Mouse (Mus musculus) hindbrain, embryonic 13.5 days (tissue): ENCODE results near the gene Stat5b. TPM values are rescaled to one million over a fixed set of nuclear protein-coding genes. Genes with fewer than 3 reads are reported as not detected.
A peak's percentile ranks its signal among the peaks of the same experiment; 100 is the strongest.

Source experiments
- ATAC-seq: fragments of 200-750 bp; cut with Nextera tagmentation; 2 replicates; pipeline ENCODE4 v1.8.0; 2017; ENCODE audit warnings: moderate TSS enrichment; ENCODE audit not compliant: low FRiP score
- H3K27ac ChIP-seq: fragments of 300-500 bp; sonication (generic); 2 replicates; pipeline ENCODE4 v1.5.1; 2015; ENCODE audit warnings: inconsistent platforms, mild to moderate bottlenecking, moderate library complexity
- H3K27me3 ChIP-seq: fragments of 300-500 bp; sonication (generic); 2 replicates; pipeline ENCODE4 v1.6.1; 2015; ENCODE audit warnings: mild to moderate bottlenecking, inconsistent platforms
- H3K36me3 ChIP-seq: fragments of 300-500 bp; sonication (generic); 2 replicates; pipeline ENCODE4 v1.6.1; 2015; ENCODE audit warnings: mild to moderate bottlenecking, inconsistent platforms
- H3K4me1 ChIP-seq: fragments of 300-500 bp; sonication (generic); replicated peaks from 2 replicates; pipeline ENCODE4 v1.6.1; 2015; ENCODE audit warnings: inconsistent platforms
- H3K4me2 ChIP-seq: fragments of 300-500 bp; sonication (generic); 2 replicates; pipeline ENCODE4 v1.6.1; 2015; ENCODE audit warnings: inconsistent platforms, mild to moderate bottlenecking, moderate library complexity
- H3K4me3 ChIP-seq: fragments of 300-500 bp; sonication (generic); 2 replicates; pipeline ENCODE4 v1.5.1; 2015; ENCODE audit warnings: mild to moderate bottlenecking, inconsistent platforms
- H3K9ac ChIP-seq: fragments of 300-500 bp; sonication (generic); 2 replicates; pipeline ENCODE4 v1.6.1; 2015; ENCODE audit warnings: mild to moderate bottlenecking, inconsistent platforms
- H3K9me3 ChIP-seq: fragments of 300-500 bp; sonication (generic); 2 replicates; pipeline ENCODE4 v1.6.1; 2016; ENCODE audit warnings: inconsistent platforms
- WGBS: fragments of 180-500 bp; shearing (Covaris S2); methylation state at CpG from one replicate; pipeline ENCODE4 v1.1.7; 2015; 5-methylcytosine and 5-hydroxymethylcytosine counted together
- polyA plus RNA-seq: library from polyadenylated mRNA; unstranded; fragments of >200 nt; fragmentation: Nextera tagmentation; extraction: Ambion mirVana; gene quantifications from 2 replicates; pipeline ENCODE4 v1.2.1, GENCODE M21; 2015

Gene Stat5b
- 14.1 and 15.7 TPM in 2 replicates for polyA plus RNA-seq

DNA sequence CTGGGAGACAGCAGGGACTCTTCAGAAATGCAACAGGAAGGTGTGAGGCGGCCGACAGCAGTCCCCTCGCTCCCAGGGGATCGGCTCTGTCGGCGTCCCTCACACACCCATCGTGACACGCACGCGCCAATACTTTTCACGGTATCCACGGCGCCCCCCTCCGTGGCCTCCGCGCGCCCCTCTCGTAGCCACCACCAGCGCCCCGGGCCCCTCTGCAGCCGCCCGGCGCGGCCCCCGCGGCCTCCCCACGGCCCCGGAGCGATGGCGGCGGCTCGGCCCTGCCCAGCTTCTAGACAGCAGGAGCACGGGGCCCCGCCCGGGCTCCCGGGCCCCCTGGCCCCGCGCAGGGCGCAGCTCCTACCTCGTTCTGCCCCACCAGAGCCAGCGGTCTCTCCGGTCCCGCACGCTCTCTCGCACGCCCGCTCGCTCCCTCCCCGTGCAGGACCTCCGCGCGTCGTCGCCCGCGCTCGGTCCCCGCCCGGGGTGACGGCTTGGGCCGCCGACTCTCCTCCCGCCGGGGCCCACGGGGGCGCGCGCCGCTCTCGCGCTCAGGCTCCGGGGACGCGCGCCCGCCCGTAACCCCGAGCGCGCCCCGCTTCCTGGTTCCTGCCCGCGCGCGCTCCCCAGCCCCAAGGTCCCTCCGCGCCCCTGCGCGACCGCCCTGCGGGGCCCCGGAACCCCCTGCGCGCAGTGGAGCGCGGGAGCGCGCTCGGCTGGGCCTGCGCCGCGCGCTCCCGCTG, at the start of gene Stat5b:
Stat5b (minus strand) TSS at position 687 of the 740 bp plus-strand sequence.
- WGBS, result 0% methylated on average over 63 of the region's 104 CpGs
- peak; percentile 87 for ATAC-seq
- Histone ChIP-seq H3K4me1 (peaks cover 27% of the 10 kb centered on the region), H3K27me3 (peaks cover 24% of the 10 kb centered on the region), H3K9ac (peak within 1 kb of the TSS; percentile 85), H3K9me3 (no peaks in the 10 kb centered on the region), H3K4me3 (peak within 1 kb of the TSS; percentile 70), H3K27ac (peak within 1 kb of the TSS; percentile 84), H3K4me2 (peak within 1 kb of the TSS; percentile 84), H3K36me3 (no peaks in the 10 kb centered on the region)

GRCm38 (mm10) chr11:100898441-100899199, 48.1 kb upstream of the Stat5b start:
- H3K9me3 ChIP-seq, result peaks cover 5% of the 10 kb centered on the region; the same call in 1 of the 2 replicates
- H3K36me3 ChIP-seq, result peaks cover 52% of the 10 kb centered on the region
- no peak for ATAC-seq
- no peak overlapping the region for H3K9ac ChIP-seq
- WGBS, result 62% methylated on average over 16 of the region's 16 CpGs
- no peaks in the 10 kb centered on the region for H3K27me3 ChIP-seq
- H3K4me2 ChIP-seq, result no peak overlapping the region
- peaks cover 15% of the 10 kb centered on the region for H3K4me1 ChIP-seq
- peak overlapping the region; percentile 50 for H3K27ac ChIP-seq
- no peak overlapping the region for H3K4me3 ChIP-seq

DNA sequence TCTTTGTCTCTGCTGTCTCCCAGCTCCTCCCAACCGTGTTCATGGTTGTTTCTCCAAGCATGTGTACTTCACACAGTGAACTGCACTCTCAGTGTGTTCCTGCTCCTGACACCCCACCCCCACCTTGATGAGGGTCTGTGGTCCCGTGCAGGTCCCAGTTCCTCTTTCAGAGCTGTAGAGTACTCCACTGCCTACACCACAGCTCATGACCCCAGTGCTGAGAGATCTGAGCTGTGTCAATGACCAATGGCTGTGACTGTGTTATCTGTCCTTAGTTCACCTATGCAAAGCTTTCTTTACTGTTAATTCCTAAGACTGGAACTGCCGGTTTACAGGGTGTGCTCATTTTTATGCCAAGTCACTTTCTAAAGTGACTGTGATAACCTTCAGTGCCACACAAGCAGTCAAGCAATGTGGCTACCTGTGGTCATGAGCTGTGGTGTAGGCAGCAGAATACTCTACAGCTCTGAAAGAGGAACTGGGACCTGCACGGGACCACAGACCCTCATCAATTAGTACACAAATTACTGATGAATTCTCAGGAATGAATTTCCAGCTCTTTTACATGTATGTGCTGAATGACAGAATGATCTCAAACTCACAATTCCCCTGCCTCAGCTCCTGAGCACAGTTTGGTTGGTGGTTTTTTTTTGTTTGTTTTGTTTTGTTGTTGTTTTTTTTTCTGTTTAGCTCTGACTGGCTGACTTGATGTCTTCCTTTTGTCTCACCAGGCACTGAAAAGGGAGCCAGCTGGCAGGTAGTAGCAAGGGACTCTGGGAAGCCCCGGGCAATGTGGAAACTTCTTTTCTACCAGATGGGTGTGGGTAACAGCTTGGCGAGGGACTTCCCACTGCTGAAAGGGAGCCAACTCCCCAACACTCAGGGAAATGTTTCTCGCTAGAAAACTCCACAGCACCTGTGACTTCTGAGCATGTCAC, 47.0 kb upstream of the Stat5b start:
- Histone ChIP-seq H3K4me3 (no peak overlapping the region), H3K9ac (no peak overlapping the region), H3K27me3 (no peaks in the 10 kb centered on the region), H3K9me3 (peaks cover 5% of the 10 kb centered on the region; the same call in 1 of the 2 replicates), H3K36me3 (peaks cover 51% of the 10 kb centered on the region), H3K4me2 (no peak overlapping the region), H3K27ac (peak overlapping the region; percentile 67), H3K4me1 (peaks cover 16% of the 10 kb centered on the region)
- 66% methylated on average over 7 of the region's 7 CpGs for WGBS
- ATAC-seq, result no peak

GRCm38 (mm10) chr11:100896078-100896477, 45.6 kb upstream of the Stat5b start:
- H3K9ac ChIP-seq, result no peak overlapping the region
- no peak overlapping the region for H3K4me3 ChIP-seq
- peaks cover 16% of the 10 kb centered on the region for H3K4me1 ChIP-seq
- no peak for ATAC-seq
- no peak overlapping the region for H3K27ac ChIP-seq
- H3K36me3 ChIP-seq, result peaks cover 41% of the 10 kb centered on the region
- H3K9me3 ChIP-seq, result peaks cover under 1% of the 10 kb centered on the region; the same call in 1 of the 2 replicates
- H3K4me2 ChIP-seq, result no peak overlapping the region
- no peaks in the 10 kb centered on the region for H3K27me3 ChIP-seq
- WGBS, result 71% methylated on average over 10 of the region's 10 CpGs

DNA sequence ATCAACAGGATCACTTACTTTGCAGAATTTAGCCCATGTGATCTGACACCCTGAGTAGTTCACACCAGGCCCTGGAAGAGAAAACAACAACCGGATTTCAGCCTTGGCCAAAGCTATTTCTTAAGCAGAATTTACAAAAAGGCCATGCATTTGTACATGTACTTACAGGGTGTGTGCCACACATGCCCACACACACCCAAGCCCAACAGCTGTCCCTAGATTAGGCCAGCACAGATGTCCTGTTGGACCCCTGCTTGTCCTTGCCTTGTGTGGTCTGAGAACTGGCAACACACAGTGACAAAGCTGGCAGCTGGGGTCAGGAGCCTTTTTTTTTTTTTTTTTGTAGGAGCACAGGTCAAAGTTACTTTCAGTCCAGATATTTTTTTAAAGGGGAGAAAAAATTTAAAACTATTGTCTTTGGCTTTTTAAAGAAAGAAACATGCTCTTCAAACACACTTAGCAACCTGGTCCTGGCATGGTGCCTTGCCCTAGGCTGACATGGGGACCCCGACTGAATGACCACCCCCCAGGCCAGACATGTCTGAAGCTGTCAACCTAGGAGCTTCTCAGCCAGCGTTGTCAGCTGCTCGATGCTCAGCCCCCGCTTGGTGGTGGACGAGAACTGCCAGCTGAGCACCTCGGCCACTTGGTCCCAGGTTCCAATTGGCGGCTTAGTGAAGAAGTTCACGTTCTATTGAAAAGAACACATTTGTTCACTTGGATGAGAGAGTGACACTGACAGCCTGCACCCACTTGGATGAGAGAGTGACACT, 43.8 kb upstream of the Stat5b start:
- Histone ChIP-seq H3K9me3 (no peaks in the 10 kb centered on the region), H3K4me2 (no peak overlapping the region), H3K9ac (no peak overlapping the region), H3K27ac (no peak overlapping the region), H3K4me3 (no peak overlapping the region), H3K36me3 (peaks cover 51% of the 10 kb centered on the region), H3K4me1 (peaks cover 16% of the 10 kb centered on the region), H3K27me3 (no peaks in the 10 kb centered on the region)
- 65% methylated on average over 9 of the region's 9 CpGs for WGBS
- no peak for ATAC-seq

DNA sequence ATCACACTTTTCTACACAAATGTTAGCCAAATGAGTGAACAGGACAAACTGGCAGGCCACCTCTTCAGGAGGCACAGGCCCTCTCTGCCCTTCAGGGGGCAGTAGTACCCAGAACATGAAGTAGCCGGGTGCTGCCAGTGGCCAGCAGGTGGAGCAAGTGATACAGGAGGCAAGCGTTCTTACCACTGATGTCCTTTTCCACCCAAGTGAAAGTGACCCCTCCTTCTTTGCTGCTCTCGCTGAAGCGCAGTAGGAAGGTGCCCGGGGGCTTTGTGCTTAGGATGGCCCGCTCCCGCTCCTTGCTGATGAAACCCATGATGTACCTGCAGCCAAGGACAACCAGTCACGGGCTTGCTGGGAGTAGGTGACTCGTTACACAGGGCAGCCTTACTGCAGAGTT, 43.0 kb upstream of the Stat5b start:
- Histone ChIP-seq H3K9ac (no peak overlapping the region), H3K4me1 (peaks cover 8% of the 10 kb centered on the region), H3K27me3 (no peaks in the 10 kb centered on the region), H3K9me3 (no peaks in the 10 kb centered on the region), H3K36me3 (peaks cover 60% of the 10 kb centered on the region), H3K4me2 (no peak overlapping the region), H3K4me3 (no peak overlapping the region), H3K27ac (no peak overlapping the region)
- ATAC-seq, result no peak
- 10% methylated on average over 9 of the region's 9 CpGs for WGBS

- Histone ChIP-seq H3K4me2 (no peak overlapping the region), H3K9me3 (no peaks in the 10 kb centered on the region), H3K9ac (no peak overlapping the region), H3K36me3 (peaks cover 60% of the 10 kb centered on the region), H3K4me1 (peaks cover 5% of the 10 kb centered on the region; the same call in 1 of the 2 replicates), H3K27me3 (no peaks in the 10 kb centered on the region), H3K27ac (no peak overlapping the region), H3K4me3 (no peak overlapping the region)
- no peak for ATAC-seq
- WGBS, result 93% methylated on average over 4 of the region's 5 CpGs
Observed at GRCm38 (mm10) chr11:100892435-100892834, 41.9 kb upstream of the Stat5b start.

- H3K36me3 ChIP-seq, result peaks cover 64% of the 10 kb centered on the region
- no peak overlapping the region for H3K4me3 ChIP-seq
- H3K9me3 ChIP-seq, result no peaks in the 10 kb centered on the region
- 76% methylated on average over 15 of the region's 15 CpGs for WGBS
- ATAC-seq, result no peak
- H3K27ac ChIP-seq, result no peak overlapping the region; the same call in 1 of the 2 replicates
- peaks cover 5% of the 10 kb centered on the region; the same call in 1 of the 2 replicates for H3K4me1 ChIP-seq
- H3K27me3 ChIP-seq, result no peaks in the 10 kb centered on the region
- H3K4me2 ChIP-seq, result no peak overlapping the region
- no peak overlapping the region for H3K9ac ChIP-seq
Observed at GRCm38 (mm10) chr11:100891256-100892123, 41.0 kb upstream of the Stat5b start.

DNA sequence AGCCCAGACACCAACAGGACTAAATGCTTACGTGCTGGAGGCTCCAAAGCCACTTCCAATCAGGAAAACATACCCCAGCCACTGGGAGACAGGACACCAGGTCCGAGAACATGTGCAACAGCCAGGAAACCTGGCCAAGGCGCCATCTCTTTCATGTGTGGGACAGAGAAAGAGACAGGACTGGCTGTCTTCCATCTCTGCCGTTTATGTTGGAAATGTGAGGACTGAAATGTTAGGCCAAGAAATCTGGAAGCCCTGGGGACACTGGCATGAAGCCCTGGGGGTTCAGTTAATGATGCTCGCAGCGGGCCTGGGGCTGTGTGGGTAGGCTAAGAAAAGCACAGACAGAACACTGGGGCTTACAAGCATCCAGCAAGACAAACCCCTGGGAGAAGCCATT, 40.0 kb upstream of the Stat5b start:
- H3K4me3 ChIP-seq, result no peak overlapping the region
- ATAC-seq, result no peak

GRCm38 (mm10) chr11:100888348-100888820, 37.9 kb upstream of the Stat5b start:
- Histone ChIP-seq H3K4me3 (no peak overlapping the region), H3K27ac (no peak overlapping the region), H3K36me3 (peaks cover 68% of the 10 kb centered on the region), H3K9ac (no peak overlapping the region; the same call in 1 of the 2 replicates), H3K9me3 (no peaks in the 10 kb centered on the region), H3K27me3 (no peaks in the 10 kb centered on the region), H3K4me1 (no peaks in the 10 kb centered on the region), H3K4me2 (no peak overlapping the region)
- ATAC-seq, result no peak
- WGBS, result 77% methylated on average over 10 of the region's 10 CpGs

More for the DNA sequence above, 40.0 kb upstream of the Stat5b start:
- WGBS, result 87% methylated on average over 6 of the region's 6 CpGs
- Histone ChIP-seq H3K4me1 (peaks cover 5% of the 10 kb centered on the region; the same call in 1 of the 2 replicates), H3K4me2 (no peak overlapping the region), H3K36me3 (peaks cover 70% of the 10 kb centered on the region), H3K27ac (no peak overlapping the region; the same call in 1 of the 2 replicates), H3K9ac (no peak overlapping the region), H3K27me3 (no peaks in the 10 kb centered on the region), H3K9me3 (no peaks in the 10 kb centered on the region)
